Mouse (Mus musculus): ENCODE measurements around the gene Riok2. TPM values are rescaled to one million over a fixed set of nuclear protein-coding genes. Genes with fewer than 3 reads are reported as not detected.

The Riok2 gene
- polyA plus RNA-seq, 1 experiment from 2014 or later, result 24.9 TPM

- no peaks in the 10 kb centered on the region for H3K4me1 ChIP-seq (ENCODE audit: control insufficient read depth, insufficient read depth, low read length)
- H3K9ac ChIP-seq (ENCODE audit: low read length), result no peak overlapping the region
- H3K27me3 ChIP-seq (ENCODE audit: control insufficient read depth, insufficient read depth, low read length), result no peaks in the 10 kb centered on the region
- no peak for ATAC-seq (ENCODE audit: insufficient read depth, low FRiP score)
- H3K27ac ChIP-seq (ENCODE audit: low read length), result no peak overlapping the region
- no peaks in the 10 kb centered on the region for H3K36me3 ChIP-seq (ENCODE audit: control insufficient read depth, insufficient read depth, low read length)
- no peak overlapping the region for H3K4me3 ChIP-seq (replicated peaks; ENCODE audit: low read length)
- H3K4me2 ChIP-seq (ENCODE audit: low read depth, low read length), result no peak overlapping the region
- H3K9me3 ChIP-seq (replicated peaks; ENCODE audit: control insufficient read depth, low read length), result no peaks in the 10 kb centered on the region
- 26% methylated on average over 3 of the region's 3 CpGs for WGBS
These were observed 29.5 kb downstream of the Riok2 start for GRCm38 (mm10) chr17:17403578-17404112.

DNA sequence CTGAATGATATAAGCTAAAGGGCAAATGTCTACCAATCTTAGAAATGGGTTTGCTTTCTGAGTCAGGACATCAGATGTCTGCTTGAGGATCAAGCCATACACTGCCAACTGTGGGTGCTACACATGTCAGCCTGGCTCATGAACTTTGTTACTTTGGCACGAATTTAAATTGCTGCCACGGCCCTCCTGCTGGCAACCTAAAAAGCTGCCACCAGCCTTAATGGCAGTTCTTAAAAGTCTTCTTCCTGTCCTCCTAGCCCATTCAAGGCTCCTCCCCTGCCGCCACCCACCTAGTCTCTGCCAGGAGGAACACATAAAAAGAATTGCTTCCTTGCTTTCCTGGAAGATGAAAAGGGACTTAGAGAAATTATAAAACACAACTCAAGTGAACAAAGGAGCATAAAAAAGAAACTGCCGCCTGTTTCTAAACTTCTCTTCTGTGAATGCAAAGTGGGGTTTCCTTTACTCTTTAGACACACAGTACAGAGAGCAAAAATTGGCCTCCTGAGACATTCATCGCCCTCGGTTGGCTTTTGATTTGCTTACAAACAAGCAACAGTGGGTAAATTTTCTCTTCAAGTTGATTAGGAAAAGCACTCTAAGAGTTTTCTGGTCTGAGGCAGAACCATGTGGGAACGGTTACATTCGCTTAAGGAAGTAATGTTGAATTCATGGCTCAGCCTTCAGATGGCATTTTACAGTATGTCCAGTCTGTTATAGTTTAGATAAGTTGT lies 30.9 kb downstream of the Riok2 start:
- no peaks in the 10 kb centered on the region for H3K9me3 ChIP-seq (replicated peaks; ENCODE audit: control insufficient read depth, low read length)
- no peak overlapping the region for H3K27ac ChIP-seq (ENCODE audit: low read length)
- ATAC-seq (ENCODE audit: insufficient read depth, low FRiP score), result no peak
- no peaks in the 10 kb centered on the region for H3K36me3 ChIP-seq (ENCODE audit: control insufficient read depth, insufficient read depth, low read length)
- H3K4me1 ChIP-seq (ENCODE audit: control insufficient read depth, insufficient read depth, low read length), result peaks cover 3% of the 10 kb centered on the region; the same call in 1 of the 2 replicates
- no peak overlapping the region for H3K4me3 ChIP-seq (replicated peaks; ENCODE audit: low read length)
- H3K9ac ChIP-seq (ENCODE audit: low read length), result no peak overlapping the region
- H3K27me3 ChIP-seq (ENCODE audit: control insufficient read depth, insufficient read depth, low read length), result no peaks in the 10 kb centered on the region
- 50% methylated on average over 8 of the region's 8 CpGs for WGBS
- H3K4me2 ChIP-seq (ENCODE audit: low read depth, low read length), result no peak overlapping the region

GRCm38 (mm10) chr17:17405606-17406005 lies 31.5 kb downstream of the Riok2 start:
- Histone ChIP-seq H3K27me3 (ENCODE audit: control insufficient read depth, insufficient read depth, low read length) (no peaks in the 10 kb centered on the region), H3K9me3 (replicated peaks; ENCODE audit: control insufficient read depth, low read length) (no peaks in the 10 kb centered on the region), H3K36me3 (ENCODE audit: control insufficient read depth, insufficient read depth, low read length) (no peaks in the 10 kb centered on the region), H3K4me2 (ENCODE audit: low read depth, low read length) (no peak overlapping the region), H3K4me1 (ENCODE audit: control insufficient read depth, insufficient read depth, low read length) (peaks cover 3% of the 10 kb centered on the region; the same call in 1 of the 2 replicates), H3K27ac (ENCODE audit: low read length) (no peak overlapping the region), H3K4me3 (replicated peaks; ENCODE audit: low read length) (no peak overlapping the region), H3K9ac (ENCODE audit: low read length) (no peak overlapping the region)
- ATAC-seq (ENCODE audit: insufficient read depth, low FRiP score), result no peak
- 32% methylated on average over 1 of the region's 1 CpGs for WGBS

DNA sequence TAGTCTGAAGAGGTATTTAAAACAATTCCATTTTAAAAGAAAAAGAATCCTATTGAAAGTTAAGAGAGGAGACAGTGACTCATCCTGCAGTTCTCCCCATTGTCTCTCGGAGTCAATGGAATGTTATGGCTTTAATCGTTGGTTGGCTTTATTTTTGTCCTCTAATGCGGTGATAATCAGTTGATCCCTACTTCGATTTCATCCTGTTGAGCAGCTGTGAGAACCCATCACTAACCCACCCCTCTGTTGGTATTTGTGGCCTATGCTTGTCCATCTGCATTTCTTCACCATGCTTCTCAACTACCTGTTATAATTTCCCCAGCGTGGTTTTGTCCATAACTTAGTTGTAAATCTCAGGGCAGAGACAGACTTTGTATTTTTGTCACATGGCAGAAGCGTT lies 34.0 kb downstream of the Riok2 start:
- no peak overlapping the region for H3K27ac ChIP-seq (ENCODE audit: low read length)
- no peak for ATAC-seq (ENCODE audit: insufficient read depth, low FRiP score)
- no peak overlapping the region for H3K4me2 ChIP-seq (ENCODE audit: low read depth, low read length)
- no peaks in the 10 kb centered on the region for H3K36me3 ChIP-seq (ENCODE audit: control insufficient read depth, insufficient read depth, low read length)
- H3K27me3 ChIP-seq (ENCODE audit: control insufficient read depth, insufficient read depth, low read length), result no peaks in the 10 kb centered on the region
- no peak overlapping the region for H3K9ac ChIP-seq (ENCODE audit: low read length)
- H3K4me3 ChIP-seq (replicated peaks; ENCODE audit: low read length), result no peak overlapping the region
- 73% methylated on average over 6 of the region's 6 CpGs for WGBS
- H3K9me3 ChIP-seq (replicated peaks; ENCODE audit: control insufficient read depth, low read length), result no peaks in the 10 kb centered on the region
- H3K4me1 ChIP-seq (ENCODE audit: control insufficient read depth, insufficient read depth, low read length), result peaks cover 3% of the 10 kb centered on the region; the same call in 1 of the 2 replicates

DNA sequence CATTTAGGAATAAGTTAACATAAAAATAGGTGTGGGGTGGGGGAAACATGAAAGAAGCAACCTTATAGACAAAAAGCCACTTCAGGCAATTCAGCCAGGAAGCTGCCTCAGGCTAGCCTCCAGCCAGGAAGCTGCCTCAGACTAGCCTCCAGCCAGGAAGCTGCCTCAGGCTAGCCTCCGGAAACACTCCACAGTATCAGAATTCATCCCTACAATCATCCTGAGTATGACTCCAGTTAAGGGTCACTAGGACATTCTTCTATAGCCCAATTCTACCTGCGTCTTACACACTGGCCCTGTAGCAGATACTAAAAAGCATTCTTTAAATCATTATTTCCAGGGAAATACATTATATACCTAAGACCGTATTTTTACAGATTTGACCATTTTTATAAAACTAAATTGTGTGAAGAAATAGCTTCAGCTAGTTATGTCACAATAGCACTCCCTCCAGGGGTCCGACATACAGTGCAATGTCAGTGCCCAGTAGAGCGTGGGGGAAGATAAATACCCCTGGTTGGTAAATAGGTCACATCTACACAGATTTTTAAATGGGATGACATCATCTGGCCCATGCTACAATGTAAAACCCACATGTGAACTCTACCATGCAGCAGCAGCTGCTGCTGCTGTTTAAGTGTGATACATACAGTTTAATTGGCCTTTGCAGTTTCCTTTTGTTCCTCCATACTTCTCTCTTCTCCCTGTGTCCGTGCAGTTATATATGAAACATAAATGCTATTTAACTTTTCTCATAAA lies 34.8 kb downstream of the Riok2 start:
- H3K36me3 ChIP-seq (ENCODE audit: control insufficient read depth, insufficient read depth, low read length), result no peaks in the 10 kb centered on the region
- no peak overlapping the region for H3K9ac ChIP-seq (ENCODE audit: low read length)
- no peaks in the 10 kb centered on the region for H3K27me3 ChIP-seq (ENCODE audit: control insufficient read depth, insufficient read depth, low read length)
- H3K4me1 ChIP-seq (ENCODE audit: control insufficient read depth, insufficient read depth, low read length), result peaks cover 3% of the 10 kb centered on the region; the same call in 1 of the 2 replicates
- ATAC-seq (ENCODE audit: insufficient read depth, low FRiP score), result no peak
- H3K27ac ChIP-seq (ENCODE audit: low read length), result no peak overlapping the region
- H3K4me3 ChIP-seq (replicated peaks; ENCODE audit: low read length), result no peak overlapping the region
- H3K4me2 ChIP-seq (ENCODE audit: low read depth, low read length), result no peak overlapping the region
- H3K9me3 ChIP-seq (replicated peaks; ENCODE audit: control insufficient read depth, low read length), result no peaks in the 10 kb centered on the region
- 80% methylated on average over 6 of the region's 6 CpGs for WGBS

GRCm38 (mm10) chr17:17409601-17410000 lies 35.5 kb downstream of the Riok2 start:
- Histone ChIP-seq H3K36me3 (ENCODE audit: control insufficient read depth, insufficient read depth, low read length) (no peaks in the 10 kb centered on the region), H3K4me2 (ENCODE audit: low read depth, low read length) (no peak overlapping the region), H3K9me3 (replicated peaks; ENCODE audit: control insufficient read depth, low read length) (no peaks in the 10 kb centered on the region), H3K4me3 (replicated peaks; ENCODE audit: low read length) (no peak overlapping the region), H3K27me3 (ENCODE audit: control insufficient read depth, insufficient read depth, low read length) (no peaks in the 10 kb centered on the region), H3K4me1 (ENCODE audit: control insufficient read depth, insufficient read depth, low read length) (peaks cover 3% of the 10 kb centered on the region; the same call in 1 of the 2 replicates), H3K9ac (ENCODE audit: low read length) (no peak overlapping the region), H3K27ac (ENCODE audit: low read length) (no peak overlapping the region)
- WGBS, result 15% methylated on average over 2 of the region's 2 CpGs
- ATAC-seq (ENCODE audit: insufficient read depth, low FRiP score), result no peak

- Histone ChIP-seq H3K36me3 (ENCODE audit: control insufficient read depth, insufficient read depth, low read length) (no peaks in the 10 kb centered on the region), H3K4me3 (replicated peaks; ENCODE audit: low read length) (no peak overlapping the region), H3K9me3 (replicated peaks; ENCODE audit: control insufficient read depth, low read length) (no peaks in the 10 kb centered on the region), H3K4me2 (ENCODE audit: low read depth, low read length) (no peak overlapping the region), H3K27me3 (ENCODE audit: control insufficient read depth, insufficient read depth, low read length) (no peaks in the 10 kb centered on the region), H3K9ac (ENCODE audit: low read length) (no peak overlapping the region), H3K4me1 (ENCODE audit: control insufficient read depth, insufficient read depth, low read length) (peaks cover 3% of the 10 kb centered on the region; the same call in 1 of the 2 replicates), H3K27ac (ENCODE audit: low read length) (no peak overlapping the region)
- 69% methylated on average over 2 of the region's 2 CpGs for WGBS
- no peak for ATAC-seq (ENCODE audit: insufficient read depth, low FRiP score)
These were observed 37.3 kb downstream of the Riok2 start for GRCm38 (mm10) chr17:17411443-17411842.

- H3K9ac ChIP-seq (ENCODE audit: low read length), result no peak overlapping the region
- H3K4me1 ChIP-seq (ENCODE audit: control insufficient read depth, insufficient read depth, low read length), result peaks cover 3% of the 10 kb centered on the region; the same call in 1 of the 2 replicates
- H3K36me3 ChIP-seq (ENCODE audit: control insufficient read depth, insufficient read depth, low read length), result no peaks in the 10 kb centered on the region
- H3K9me3 ChIP-seq (replicated peaks; ENCODE audit: control insufficient read depth, low read length), result no peaks in the 10 kb centered on the region
- H3K4me3 ChIP-seq (replicated peaks; ENCODE audit: low read length), result no peak overlapping the region
- H3K27ac ChIP-seq (ENCODE audit: low read length), result no peak overlapping the region
- H3K4me2 ChIP-seq (ENCODE audit: low read depth, low read length), result no peak overlapping the region
- no peaks in the 10 kb centered on the region for H3K27me3 ChIP-seq (ENCODE audit: control insufficient read depth, insufficient read depth, low read length)
- WGBS, result 77% methylated on average over 2 of the region's 2 CpGs
- ATAC-seq (ENCODE audit: insufficient read depth, low FRiP score), result no peak
These were observed 38.1 kb downstream of the Riok2 start for GRCm38 (mm10) chr17:17412176-17412575.

DNA sequence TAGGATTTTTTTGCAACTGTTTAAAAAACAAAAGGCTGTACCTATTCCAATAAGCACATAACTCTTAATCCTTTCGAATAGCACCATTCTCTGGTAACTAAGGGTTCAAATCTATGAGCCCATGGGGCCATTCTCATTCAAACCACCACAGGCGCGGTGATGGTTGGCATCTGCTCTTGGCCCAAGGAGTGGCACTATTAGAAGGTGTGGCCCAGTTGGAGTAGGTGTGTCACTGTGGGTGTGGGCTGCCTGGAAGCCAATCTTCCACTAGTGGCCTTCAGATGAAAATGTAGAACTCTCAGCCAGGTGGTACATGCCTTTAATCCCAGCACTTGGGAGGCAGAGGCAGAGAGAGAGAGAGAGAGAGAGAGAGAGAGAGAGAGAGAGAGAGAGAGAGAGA lies 40.1 kb downstream of the Riok2 start:
- no peak overlapping the region for H3K9ac ChIP-seq (ENCODE audit: low read length)
- H3K4me3 ChIP-seq (replicated peaks; ENCODE audit: low read length), result no peak overlapping the region
- WGBS, result 89% methylated on average over 3 of the region's 3 CpGs
- ATAC-seq (ENCODE audit: insufficient read depth, low FRiP score), result no peak
- no peak overlapping the region for H3K27ac ChIP-seq (ENCODE audit: low read length)
- H3K27me3 ChIP-seq (ENCODE audit: control insufficient read depth, insufficient read depth, low read length), result no peaks in the 10 kb centered on the region
- no peaks in the 10 kb centered on the region for H3K36me3 ChIP-seq (ENCODE audit: control insufficient read depth, insufficient read depth, low read length)
- H3K9me3 ChIP-seq (replicated peaks; ENCODE audit: control insufficient read depth, low read length), result no peaks in the 10 kb centered on the region
- peaks cover 3% of the 10 kb centered on the region; the same call in 1 of the 2 replicates for H3K4me1 ChIP-seq (ENCODE audit: control insufficient read depth, insufficient read depth, low read length)
- H3K4me2 ChIP-seq (ENCODE audit: low read depth, low read length), result no peak overlapping the region
